Mouse (Mus musculus) kidney, embryonic 14.5 days (tissue): ENCODE results near the gene Morc3. TPM values are rescaled to one million over a fixed set of nuclear protein-coding genes. Genes with fewer than 3 reads are reported as not detected.
"Not testable (repeated sequence)": the region's sequence is repeated elsewhere in the genome, so short reads cannot be mapped to it uniquely, and the experiment has no call there.

Experiments
- ATAC-seq: fragments of 200-750 bp; cut with Nextera tagmentation; 2 replicates; pipeline ENCODE4 v1.8.0; 2017; ENCODE audit warnings: moderate number of reproducible peaks, mild to moderate bottlenecking, moderate TSS enrichment, moderate library complexity; ENCODE audit not compliant: low FRiP score, low TSS enrichment
- H3K27ac ChIP-seq: fragments of 300-500 bp; sonication (generic); 2 replicates; pipeline ENCODE4 v1.5.1; 2014; ENCODE audit warnings: low read depth, mild to moderate bottlenecking, low read length, moderate library complexity, mixed read lengths
- H3K27me3 ChIP-seq: fragments of 300-500 bp; sonication (generic); 2 replicates; pipeline ENCODE4 v1.6.1; 2014; ENCODE audit warnings: mild to moderate bottlenecking, low read length; ENCODE audit not compliant: control insufficient read depth, insufficient read depth
- H3K36me3 ChIP-seq: fragments of 300-500 bp; sonication (generic); 2 replicates; pipeline ENCODE4 v1.6.1; 2014; ENCODE audit warnings: low read length, mixed read lengths; ENCODE audit not compliant: control insufficient read depth, insufficient read depth
- H3K4me1 ChIP-seq: fragments of 300-500 bp; sonication (generic); 2 replicates; pipeline ENCODE4 v1.6.1; 2014; ENCODE audit warnings: low read length, mixed read lengths; ENCODE audit not compliant: control insufficient read depth, insufficient read depth
- H3K4me2 ChIP-seq: fragments of 300-500 bp; sonication (generic); replicated peaks from 2 replicates; pipeline ENCODE4 v1.6.1; 2014; ENCODE audit warnings: low read depth, mild to moderate bottlenecking, low read length
- H3K4me3 ChIP-seq: fragments of 300-500 bp; sonication (generic); 2 replicates; pipeline ENCODE4 v1.5.1; 2014; ENCODE audit warnings: mild to moderate bottlenecking, low read length
- H3K9ac ChIP-seq: fragments of 300-500 bp; sonication (generic); 2 replicates; pipeline ENCODE4 v1.6.1; 2014; ENCODE audit warnings: low read depth, mild to moderate bottlenecking, low read length, moderate library complexity
- H3K9me3 ChIP-seq: fragments of 300-500 bp; sonication (generic); 2 replicates; pipeline ENCODE4 v1.6.1; 2016; ENCODE audit warnings: low read length; ENCODE audit not compliant: control insufficient read depth
- WGBS: fragments of 180-500 bp; shearing (Covaris S2); extraction: QIAGEN DNeasy Blood & Tissue Kit; methylation state at CpG from one replicate; pipeline ENCODE4 v1.1.7; 2014; 5-methylcytosine and 5-hydroxymethylcytosine counted together
- polyA plus RNA-seq: library from polyadenylated mRNA; unstranded; fragments of >200 nt; fragmentation: Nextera tagmentation; extraction: Ambion mirVana; gene quantifications from 2 replicates; pipeline ENCODE4 v1.2.1, GENCODE M21; 2014

Gene Morc3
- polyA plus RNA-seq, 1 experiment from 2014 or later: 42.7 TPM

- H3K27ac ChIP-seq: peak overlapping the region; percentile 80
- peak; percentile 49; the same call in 1 of the 2 replicates for ATAC-seq
- no peak overlapping the region for H3K4me3 ChIP-seq
- H3K4me2 ChIP-seq: no peak overlapping the region
- no peak overlapping the region for H3K9ac ChIP-seq
- H3K27me3 ChIP-seq: no peaks in the 10 kb centered on the region
- WGBS: 50% methylated on average over 20 of the region's 20 CpGs
- H3K9me3 ChIP-seq: peaks cover 14% of the 10 kb centered on the region
- H3K4me1 ChIP-seq: peaks cover 18% of the 10 kb centered on the region
- H3K36me3 ChIP-seq: peaks cover under 1% of the 10 kb centered on the region; the same call in 1 of the 2 replicates
Measured at GRCm38 (mm10) chr16:93815856-93816736, 15.8 kb upstream of the Morc3 start.

- Histone ChIP-seq H3K27me3 (no peaks in the 10 kb centered on the region), H3K4me2 (no peak overlapping the region), H3K27ac (peak overlapping the region; percentile 21; the same call in 1 of the 2 replicates), H3K4me3 (no peak overlapping the region), H3K9ac (no peak overlapping the region), H3K36me3 (no peaks in the 10 kb centered on the region; the same call in 1 of the 2 replicates), H3K4me1 (peaks cover 18% of the 10 kb centered on the region), H3K9me3 (peaks cover 6% of the 10 kb centered on the region)
- 56% methylated on average over 7 of the region's 7 CpGs for WGBS
- no peak for ATAC-seq
Measured at GRCm38 (mm10) chr16:93816861-93817260, 15.1 kb upstream of the Morc3 start.

GRCm38 (mm10) chr16:93817371-93817770, 14.6 kb upstream of the Morc3 start:
- Histone ChIP-seq H3K4me2 (no peak overlapping the region), H3K9ac (no peak overlapping the region), H3K27ac (no peak overlapping the region), H3K4me3 (no peak overlapping the region), H3K9me3 (peaks cover 4% of the 10 kb centered on the region; the same call in 1 of the 2 replicates), H3K27me3 (no peaks in the 10 kb centered on the region), H3K36me3 (no peaks in the 10 kb centered on the region; the same call in 1 of the 2 replicates), H3K4me1 (peaks cover 18% of the 10 kb centered on the region)
- no peak for ATAC-seq
- 57% methylated on average over 5 of the region's 5 CpGs for WGBS

GRCm38 (mm10) chr16:93818691-93819324, 13.1 kb upstream of the Morc3 start:
- 4% methylated on average over 12 of the region's 12 CpGs for WGBS
- Histone ChIP-seq H3K36me3 (no peaks in the 10 kb centered on the region), H3K4me3 (no peak overlapping the region), H3K9ac (no peak overlapping the region), H3K27me3 (no peaks in the 10 kb centered on the region), H3K9me3 (peaks cover 12% of the 10 kb centered on the region; the same call in 1 of the 2 replicates), H3K4me2 (peak overlapping the region; percentile 11; the same call in 1 of the 2 replicates), H3K27ac (no peak overlapping the region), H3K4me1 (peaks cover 18% of the 10 kb centered on the region)
- peak; percentile 75 for ATAC-seq

- no peak for ATAC-seq
- Histone ChIP-seq H3K4me1 (peaks cover 18% of the 10 kb centered on the region), H3K27ac (no peak overlapping the region), H3K27me3 (no peaks in the 10 kb centered on the region), H3K4me3 (no peak overlapping the region), H3K9ac (no peak overlapping the region), H3K9me3 (peaks cover 16% of the 10 kb centered on the region; the same call in 1 of the 2 replicates), H3K36me3 (no peaks in the 10 kb centered on the region), H3K4me2 (no peak overlapping the region; the same call in 1 of the 2 replicates)
- WGBS: 40% methylated on average over 4 of the region's 4 CpGs
Measured at GRCm38 (mm10) chr16:93819325-93819696, 12.6 kb upstream of the Morc3 start.

- Histone ChIP-seq H3K27ac (no peak overlapping the region), H3K9me3 (peaks cover 17% of the 10 kb centered on the region; the same call in 1 of the 2 replicates), H3K9ac (no peak overlapping the region), H3K27me3 (no peaks in the 10 kb centered on the region), H3K4me2 (no peak overlapping the region), H3K36me3 (no peaks in the 10 kb centered on the region), H3K4me3 (no peak overlapping the region), H3K4me1 (peaks cover 18% of the 10 kb centered on the region)
- WGBS: 78% methylated on average over 1 of the region's 1 CpGs
- no peak for ATAC-seq
Measured at GRCm38 (mm10) chr16:93820040-93820439, 11.9 kb upstream of the Morc3 start.

- Histone ChIP-seq H3K36me3 (no peaks in the 10 kb centered on the region), H3K4me1 (peaks cover 8% of the 10 kb centered on the region), H3K27me3 (no peaks in the 10 kb centered on the region), H3K27ac (no peak overlapping the region), H3K9me3 (peaks cover 17% of the 10 kb centered on the region; the same call in 1 of the 2 replicates), H3K4me3 (no peak overlapping the region), H3K9ac (no peak overlapping the region), H3K4me2 (no peak overlapping the region)
- WGBS: 95% methylated on average over 3 of the region's 3 CpGs
- no peak for ATAC-seq
Measured at GRCm38 (mm10) chr16:93821706-93822105, 10.2 kb upstream of the Morc3 start.

- 89% methylated on average over 5 of the region's 8 CpGs for WGBS
- H3K9ac ChIP-seq, H3K4me1 ChIP-seq, H3K4me3 ChIP-seq, ATAC-seq, H3K4me2 ChIP-seq, H3K36me3 ChIP-seq, H3K27me3 ChIP-seq, H3K27ac ChIP-seq: not testable (repeated sequence)
- H3K9me3 ChIP-seq: peaks cover 17% of the 10 kb centered on the region; the same call in 1 of the 2 replicates
Measured at GRCm38 (mm10) chr16:93822433-93823225, 9.3 kb upstream of the Morc3 start.
